Mouse (Mus musculus): ENCODE data around the gene Itgam. TPM values are rescaled to one million over a fixed set of nuclear protein-coding genes. Genes with fewer than 3 reads are reported as not detected.
"Not testable (repeated sequence)": the region's sequence is repeated elsewhere in the genome, so short reads cannot be mapped to it uniquely, and the experiment has no call there.

Gene Itgam
- total RNA-seq (2017), result 419 to 520 TPM (median 447 TPM) in 3 replicates

- peak; percentile 66 for ATAC-seq (replicated peaks; ENCODE audit: insufficient number of reproducible peaks, low FRiP score, low TSS enrichment, poor library complexity, severe bottlenecking)
Measured at GRCm38 (mm10) chr7:128062456-128062855, at the start of gene Itgam, which contains the start of gene Gm49368. Gene Itgam (plus strand): TSS chr7:128062640. Gene Gm49368 (plus strand): TSS chr7:128062683.

- ATAC-seq (replicated peaks; ENCODE audit: insufficient number of reproducible peaks, low FRiP score, low TSS enrichment, poor library complexity, severe bottlenecking), result no peak
Measured at GRCm38 (mm10) chr7:128013116-128013515, 49.3 kb upstream of the Itgam start.

GRCm38 (mm10) chr7:128016134-128016533 is 46.3 kb upstream of the Itgam start:
- ATAC-seq (replicated peaks; ENCODE audit: insufficient number of reproducible peaks, low FRiP score, low TSS enrichment, poor library complexity, severe bottlenecking), result not testable (repeated sequence)

GRCm38 (mm10) chr7:128016650-128017049 is 45.8 kb upstream of the Itgam start:
- ATAC-seq (replicated peaks; ENCODE audit: insufficient number of reproducible peaks, low FRiP score, low TSS enrichment, poor library complexity, severe bottlenecking), result no peak

GRCm38 (mm10) chr7:128018275-128018674 is 44.2 kb upstream of the Itgam start:
- ATAC-seq (replicated peaks; ENCODE audit: insufficient number of reproducible peaks, low FRiP score, low TSS enrichment, poor library complexity, severe bottlenecking), result no peak

GRCm38 (mm10) chr7:128019187-128019586 is 43.3 kb upstream of the Itgam start:
- ATAC-seq (replicated peaks; ENCODE audit: insufficient number of reproducible peaks, low FRiP score, low TSS enrichment, poor library complexity, severe bottlenecking), result 0 out of 2 replicates have a peak, but pooled peaks have one; percentile 50

- ATAC-seq (replicated peaks; ENCODE audit: insufficient number of reproducible peaks, low FRiP score, low TSS enrichment, poor library complexity, severe bottlenecking), result no peak; the same call in 1 of the 2 replicates
Measured at GRCm38 (mm10) chr7:128022974-128023373, 39.5 kb upstream of the Itgam start.

- ATAC-seq (replicated peaks; ENCODE audit: insufficient number of reproducible peaks, low FRiP score, low TSS enrichment, poor library complexity, severe bottlenecking), result no peak
Measured at GRCm38 (mm10) chr7:128023565-128023964, 38.9 kb upstream of the Itgam start.

GRCm38 (mm10) chr7:128024364-128024763 is 38.1 kb upstream of the Itgam start:
- ATAC-seq (replicated peaks; ENCODE audit: insufficient number of reproducible peaks, low FRiP score, low TSS enrichment, poor library complexity, severe bottlenecking), result peak; percentile 32; the same call in 1 of the 2 replicates

GRCm38 (mm10) chr7:128024932-128025331 is 37.5 kb upstream of the Itgam start:
- ATAC-seq (replicated peaks; ENCODE audit: insufficient number of reproducible peaks, low FRiP score, low TSS enrichment, poor library complexity, severe bottlenecking), result no peak

- ATAC-seq (replicated peaks; ENCODE audit: insufficient number of reproducible peaks, low FRiP score, low TSS enrichment, poor library complexity, severe bottlenecking), result peak; percentile 66
Measured at GRCm38 (mm10) chr7:128025381-128025780, 37.1 kb upstream of the Itgam start.

- ATAC-seq (replicated peaks; ENCODE audit: insufficient number of reproducible peaks, low FRiP score, low TSS enrichment, poor library complexity, severe bottlenecking), result no peak
Measured at GRCm38 (mm10) chr7:128031403-128031976, 30.9 kb upstream of the Itgam start.

- no peak for ATAC-seq (replicated peaks; ENCODE audit: insufficient number of reproducible peaks, low FRiP score, low TSS enrichment, poor library complexity, severe bottlenecking)
Measured at GRCm38 (mm10) chr7:128032290-128032988, 30.0 kb upstream of the Itgam start.

- no peak for ATAC-seq (replicated peaks; ENCODE audit: insufficient number of reproducible peaks, low FRiP score, low TSS enrichment, poor library complexity, severe bottlenecking)
Measured at GRCm38 (mm10) chr7:128032989-128033293, 29.5 kb upstream of the Itgam start.

GRCm38 (mm10) chr7:128033616-128034015 is 28.8 kb upstream of the Itgam start:
- no peak for ATAC-seq (replicated peaks; ENCODE audit: insufficient number of reproducible peaks, low FRiP score, low TSS enrichment, poor library complexity, severe bottlenecking)

- ATAC-seq (replicated peaks; ENCODE audit: insufficient number of reproducible peaks, low FRiP score, low TSS enrichment, poor library complexity, severe bottlenecking), result peak; percentile 27; the same call in 1 of the 2 replicates
Measured at GRCm38 (mm10) chr7:128042161-128042820, 20.1 kb upstream of the Itgam start.

- no peak for ATAC-seq (replicated peaks; ENCODE audit: insufficient number of reproducible peaks, low FRiP score, low TSS enrichment, poor library complexity, severe bottlenecking)
Measured at GRCm38 (mm10) chr7:128044142-128044785, 18.2 kb upstream of the Itgam start.

- ATAC-seq (replicated peaks; ENCODE audit: insufficient number of reproducible peaks, low FRiP score, low TSS enrichment, poor library complexity, severe bottlenecking), result no peak
Measured at GRCm38 (mm10) chr7:128045640-128046039, 16.8 kb upstream of the Itgam start.

GRCm38 (mm10) chr7:128048819-128049218 is 13.6 kb upstream of the Itgam start:
- peak; percentile 59 for ATAC-seq (replicated peaks; ENCODE audit: insufficient number of reproducible peaks, low FRiP score, low TSS enrichment, poor library complexity, severe bottlenecking)

All from monocyte, adult 5-6 weeks (primary cell).